Mouse (Mus musculus) limb, embryonic 14.5 days (tissue): ENCODE data around the gene D630036H23Rik. TPM values are rescaled to one million over a fixed set of nuclear protein-coding genes. Genes with fewer than 3 reads are reported as not detected.

Source experiments
- ATAC-seq: fragments of 200-750 bp; cut with Nextera tagmentation; 2 replicates; pipeline ENCODE4 v1.8.0; 2017; ENCODE audit warnings: low read depth, moderate number of reproducible peaks, moderate TSS enrichment; ENCODE audit not compliant: low FRiP score
- DNase-seq: peaks from one replicate; pipeline ENCODE4 v3.0.0-alpha.2; 2015; ENCODE audit warnings: low spot score
- H3K27ac ChIP-seq: fragments of 300-500 bp; sonication (generic); replicated peaks from 2 replicates; pipeline ENCODE4 v1.5.1; 2014; ENCODE audit warnings: low read depth, mild to moderate bottlenecking, low read length, moderate library complexity, mixed read lengths
- H3K27me3 ChIP-seq: fragments of 300-500 bp; sonication (generic); 2 replicates; pipeline ENCODE4 v1.6.1; 2014; ENCODE audit warnings: low read length, mixed read lengths; ENCODE audit not compliant: control insufficient read depth, insufficient read depth
- H3K36me3 ChIP-seq: fragments of 300-500 bp; sonication (generic); 2 replicates; pipeline ENCODE4 v1.6.1; 2014; ENCODE audit warnings: mild to moderate bottlenecking, low read length, moderate library complexity, mixed read lengths; ENCODE audit not compliant: control insufficient read depth, insufficient read depth
- H3K4me1 ChIP-seq: fragments of 300-500 bp; sonication (generic); 2 replicates; pipeline ENCODE4 v1.6.1; 2014; ENCODE audit warnings: antibody characterized with exemption, low read length, mixed read lengths; ENCODE audit not compliant: control insufficient read depth, insufficient read depth
- H3K4me2 ChIP-seq: fragments of 300-500 bp; sonication (generic); replicated peaks from 2 replicates; pipeline ENCODE4 v1.6.1; 2014; ENCODE audit warnings: low read depth, mild to moderate bottlenecking, low read length, moderate library complexity; ENCODE audit not compliant: severe bottlenecking
- H3K4me3 ChIP-seq: fragments of 300-500 bp; sonication (generic); replicated peaks from 2 replicates; pipeline ENCODE4 v1.5.1; 2014; ENCODE audit warnings: low read length
- H3K9ac ChIP-seq: fragments of 300-500 bp; sonication (generic); 2 replicates; pipeline ENCODE4 v1.6.1; 2014; ENCODE audit warnings: mild to moderate bottlenecking, low read depth, low read length, moderate library complexity; ENCODE audit not compliant: severe bottlenecking
- H3K9me3 ChIP-seq: fragments of 300-500 bp; sonication (generic); 2 replicates; pipeline ENCODE4 v1.6.1; 2016; ENCODE audit warnings: low read length; ENCODE audit not compliant: control insufficient read depth
- POLR2A ChIP-seq: fragments of 200-500 bp; IDR thresholded peaks from 2 replicates; pipeline ENCODE4 v1.8.0; 2012; ENCODE audit warnings: inconsistent platforms, mild to moderate bottlenecking, moderate library complexity, borderline replicate concordance; ENCODE audit not compliant: insufficient read depth, insufficient read length; ENCODE audit errors: extremely low read depth
- WGBS: fragments of 180-500 bp; shearing (Covaris S2); extraction: QIAGEN DNeasy Blood & Tissue Kit; methylation state at CpG from one replicate; pipeline ENCODE4 v1.1.7; 2014; 5-methylcytosine and 5-hydroxymethylcytosine counted together
- polyA plus RNA-seq, 2 experiments: library from polyadenylated mRNA; depleted of rRNA in 1 of 2; stranded (reverse) in 1 of 2; unstranded in 1 of 2; fragments of >200 nt; fragmentation: Nextera tagmentation in 1 of 2; extraction: Ambion mirVana in 1 of 2; gene quantifications; 2 replicates each; pipeline versions ENCODE4 v1.2.1 to v1.2.3; 2012 to 2014

Gene D630036H23Rik
- 0.99 and 1.3 TPM in 2 replicates for polyA plus RNA-seq (2012; rRNA removed)
- 1.6 and 2.2 TPM in 2 replicates for polyA plus RNA-seq (2014; fragmentation: Nextera tagmentation; extraction: Ambion mirVana)

DNA sequence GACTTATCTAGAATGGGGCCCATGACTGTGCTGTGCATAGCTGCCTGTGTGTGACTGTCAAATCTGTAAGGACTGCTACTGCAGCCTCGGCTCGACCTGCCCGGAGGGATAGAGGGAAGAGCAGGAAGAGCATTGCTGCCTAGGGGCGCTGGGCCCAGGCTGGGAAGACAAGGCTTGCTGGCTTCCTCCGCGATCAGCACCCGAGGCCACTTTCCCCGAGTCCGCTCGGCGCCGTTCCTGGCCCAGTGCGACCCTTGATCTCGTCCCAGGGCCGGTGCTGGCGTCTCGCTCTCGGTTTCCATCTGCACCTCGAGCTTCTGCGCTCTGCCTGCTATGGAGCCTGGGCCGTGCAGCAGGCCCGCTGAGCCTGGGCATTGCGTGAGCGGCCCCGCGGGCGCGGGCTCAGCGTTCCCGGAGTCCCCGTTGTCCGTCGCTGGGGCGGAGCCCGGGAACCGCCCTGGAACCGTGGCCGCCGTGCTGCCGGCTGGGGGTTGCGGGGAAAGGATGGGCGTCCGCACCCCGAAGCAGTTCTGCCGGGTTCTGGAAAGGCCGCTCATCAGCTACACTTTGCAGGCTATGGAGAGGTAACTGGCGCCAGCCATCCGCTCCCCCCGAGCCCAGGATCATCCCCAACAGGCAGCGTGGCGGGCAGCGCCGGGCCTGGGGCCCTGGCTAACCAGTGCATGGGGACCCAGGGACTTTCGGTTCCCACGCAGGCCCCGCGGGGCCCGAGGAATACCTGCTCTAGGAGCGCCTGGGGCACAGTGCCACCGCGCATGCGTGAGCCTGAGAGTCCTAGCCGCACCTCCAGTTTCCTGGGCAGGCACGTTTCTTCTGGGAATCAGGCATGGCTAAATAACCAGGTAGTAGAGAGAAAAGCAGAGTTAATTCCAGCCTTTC, at the start of gene D630036H23Rik, which contains the start of gene Ispd:
TSS of gene D630036H23Rik (minus strand) at position 741 of the 900 bp plus-strand sequence.
TSS of gene Ispd (plus strand) at position 10 of the 900 bp plus-strand sequence.
- WGBS = under 1% methylated on average over 57 of the region's 64 CpGs
- ATAC-seq (peak; percentile 88), DNase-seq (peak; percentile 84)
- Histone ChIP-seq H3K27ac (peak within 1 kb of the TSS; percentile 96), H3K27me3 (no peaks in the 10 kb centered on the region), H3K9me3 (no peaks in the 10 kb centered on the region), H3K4me2 (peak within 1 kb of the TSS; percentile 65), H3K4me1 (peaks cover 10% of the 10 kb centered on the region; the same call in 1 of the 2 replicates), H3K4me3 (peak within 1 kb of the TSS; percentile 53), H3K36me3 (no peaks in the 10 kb centered on the region), H3K9ac (peak within 1 kb of the TSS; percentile 96)
- TF ChIP-seq POLR2A = peak; percentile 81; the same call in 1 of the 2 replicates

DNA sequence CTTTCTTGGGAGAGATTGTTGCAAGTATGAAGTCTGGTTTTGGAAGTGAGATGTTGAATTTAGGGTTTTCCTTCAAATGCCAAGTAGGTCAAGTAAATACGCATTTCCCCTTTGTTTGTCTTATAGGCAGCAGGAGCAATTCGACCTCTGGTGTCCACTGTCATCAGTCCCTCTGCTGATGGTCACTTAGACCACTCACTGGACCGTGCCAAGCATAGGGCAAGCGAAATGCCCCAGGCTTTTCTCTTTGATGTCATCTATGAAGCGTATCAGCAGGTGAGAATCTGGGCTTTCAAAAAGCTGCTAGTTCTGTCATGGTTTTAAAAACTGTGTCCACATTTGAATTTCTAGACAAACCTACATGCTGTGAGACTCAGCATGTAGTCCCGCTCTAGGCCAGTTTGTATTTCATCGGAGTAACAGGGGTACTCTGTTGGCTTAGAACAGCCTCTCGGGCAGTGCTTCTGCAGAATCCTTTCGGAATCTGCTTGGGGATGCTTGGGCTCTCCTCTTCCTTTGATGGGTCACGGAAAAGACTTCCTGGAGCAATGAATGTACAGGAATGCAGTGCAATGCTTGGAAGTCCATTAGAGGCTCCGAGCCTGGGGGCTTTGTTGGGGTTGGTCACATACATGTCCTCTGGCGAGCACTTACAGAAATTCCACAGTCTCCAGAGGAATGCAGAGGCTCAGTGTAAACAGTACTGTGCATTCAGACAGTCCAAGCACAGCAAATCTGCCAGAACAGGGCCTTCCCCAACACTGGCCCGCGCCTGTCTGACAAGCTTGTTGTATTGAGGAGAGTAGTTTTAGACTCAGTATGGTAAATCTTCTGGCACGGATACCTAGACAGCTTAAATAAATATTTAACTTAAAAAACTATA, 44.4 kb upstream of the D630036H23Rik start:
- Histone ChIP-seq H3K4me3 (no peak overlapping the region), H3K27me3 (no peaks in the 10 kb centered on the region), H3K9ac (no peak overlapping the region), H3K36me3 (no peaks in the 10 kb centered on the region), H3K4me2 (no peak overlapping the region), H3K9me3 (no peaks in the 10 kb centered on the region), H3K4me1 (peaks cover 9% of the 10 kb centered on the region; the same call in 1 of the 2 replicates), H3K27ac (no peak overlapping the region)
- WGBS = 72% methylated on average over 15 of the region's 15 CpGs
- no peak for ATAC-seq
- DNase-seq = no peak
- TF ChIP-seq POLR2A = no peak

DNA sequence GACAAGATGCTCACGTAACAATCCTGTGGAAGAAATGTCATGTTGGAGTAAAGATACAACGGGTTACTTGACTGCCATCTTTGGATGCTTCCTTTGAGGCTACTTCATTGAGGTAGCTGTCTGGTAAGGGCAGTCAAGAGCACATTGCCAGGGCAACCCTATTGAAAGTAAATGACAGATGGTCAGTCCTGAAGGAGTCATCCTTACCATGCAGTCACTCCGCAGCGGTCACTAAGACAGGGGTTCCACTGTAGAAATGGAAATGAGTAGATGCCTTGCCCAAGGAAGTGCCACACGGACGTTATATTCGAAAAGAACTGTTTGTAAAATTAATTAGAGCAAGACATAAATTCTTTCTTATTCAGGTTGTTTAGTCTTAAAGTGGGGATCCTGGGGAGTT, 43.3 kb upstream of the D630036H23Rik start:
- H3K4me3 ChIP-seq = no peak overlapping the region
- H3K36me3 ChIP-seq = no peaks in the 10 kb centered on the region
- no peaks in the 10 kb centered on the region for H3K9me3 ChIP-seq
- H3K9ac ChIP-seq = no peak overlapping the region
- no peak for ATAC-seq
- no peak for DNase-seq
- H3K27me3 ChIP-seq = no peaks in the 10 kb centered on the region
- no peak for TF ChIP-seq POLR2A
- H3K4me2 ChIP-seq = no peak overlapping the region
- H3K27ac ChIP-seq = no peak overlapping the region
- H3K4me1 ChIP-seq = peaks cover 9% of the 10 kb centered on the region; the same call in 1 of the 2 replicates
- WGBS = 79% methylated on average over 7 of the region's 7 CpGs

DNA sequence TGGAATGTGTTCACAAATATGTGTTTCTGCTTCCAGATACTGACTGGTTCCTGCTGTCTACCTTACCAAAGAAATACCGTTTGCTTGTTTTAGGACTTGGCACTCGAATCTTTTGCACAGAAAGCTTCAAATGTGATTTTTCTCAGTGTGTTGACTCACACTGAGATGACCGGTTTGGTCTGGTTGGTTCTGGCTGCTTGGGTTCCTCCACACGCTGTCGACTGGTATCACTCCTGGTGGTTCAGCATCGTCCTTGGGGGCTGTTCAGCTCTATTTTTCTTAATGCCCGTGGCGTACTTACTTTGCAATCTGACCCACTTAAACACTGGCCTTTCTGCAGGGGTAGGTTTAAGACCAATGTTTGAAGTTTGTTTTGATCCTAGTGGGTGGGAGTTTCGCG, 41.7 kb upstream of the D630036H23Rik start:
- no peaks in the 10 kb centered on the region for H3K9me3 ChIP-seq
- WGBS = 35% methylated on average over 10 of the region's 10 CpGs
- H3K36me3 ChIP-seq = no peaks in the 10 kb centered on the region
- no peak overlapping the region for H3K27ac ChIP-seq
- DNase-seq (no peak), ATAC-seq (no peak)
- no peak overlapping the region for H3K4me3 ChIP-seq
- H3K9ac ChIP-seq = no peak overlapping the region
- no peak for TF ChIP-seq POLR2A
- H3K4me2 ChIP-seq = no peak overlapping the region
- no peaks in the 10 kb centered on the region for H3K27me3 ChIP-seq
- H3K4me1 ChIP-seq = peaks cover 9% of the 10 kb centered on the region; the same call in 1 of the 2 replicates

DNA sequence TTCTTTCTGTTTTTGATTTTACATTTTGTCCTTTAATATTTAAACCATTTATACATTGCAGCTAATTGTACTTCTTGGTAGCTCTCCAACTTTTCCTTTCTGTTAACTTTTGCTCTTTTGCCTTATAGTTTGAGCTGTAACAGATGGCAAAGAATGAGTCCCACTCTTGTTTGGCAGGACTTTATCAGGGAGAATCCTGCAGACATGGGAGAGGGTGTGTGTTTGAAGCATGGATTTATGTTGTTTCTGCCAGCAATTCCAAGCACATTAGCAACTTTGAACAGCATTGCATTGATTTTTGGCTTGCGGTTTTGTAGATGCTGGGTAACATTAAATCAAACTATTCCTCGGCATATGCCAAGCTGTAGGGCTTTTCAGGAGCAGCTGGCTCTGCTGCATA, 13.1 kb upstream of the D630036H23Rik start:
- 54% methylated on average over 2 of the region's 2 CpGs for WGBS
- DNase-seq = peak; percentile 58
- no peak for ATAC-seq
- Histone ChIP-seq H3K4me3 (no peak overlapping the region), H3K36me3 (no peaks in the 10 kb centered on the region), H3K9ac (no peak overlapping the region), H3K27ac (no peak overlapping the region), H3K27me3 (no peaks in the 10 kb centered on the region), H3K4me1 (no peaks in the 10 kb centered on the region), H3K4me2 (no peak overlapping the region), H3K9me3 (peaks cover 7% of the 10 kb centered on the region; the same call in 1 of the 2 replicates)
- TF ChIP-seq POLR2A = no peak
